Mouse (Mus musculus): ENCODE data around the gene Nova1.

Nova1 gene

DNA sequence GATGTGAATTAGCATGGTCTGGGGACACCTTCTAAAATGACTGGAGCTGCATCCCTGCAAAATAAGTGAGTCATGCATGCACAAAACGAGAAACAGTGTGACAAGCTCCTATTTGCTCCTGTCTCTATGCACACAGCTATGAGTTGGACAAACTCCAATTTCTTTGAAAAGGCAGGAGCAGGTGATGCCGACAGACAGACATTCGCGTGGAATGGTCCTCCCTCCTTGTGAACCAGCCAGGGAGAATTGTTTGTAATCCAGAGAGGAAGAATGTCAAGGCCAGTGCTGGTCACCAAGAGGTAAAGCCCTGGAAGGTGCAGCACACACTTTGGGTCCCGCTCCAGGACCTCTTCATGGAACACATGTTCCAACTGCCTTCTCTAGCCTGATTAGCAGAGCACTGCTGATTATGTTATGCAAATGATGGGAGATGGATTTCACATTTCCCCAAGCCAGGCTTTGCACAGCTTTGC, 172.6 kb downstream of the Nova1 start:
- no peak for DNase-seq

DNA sequence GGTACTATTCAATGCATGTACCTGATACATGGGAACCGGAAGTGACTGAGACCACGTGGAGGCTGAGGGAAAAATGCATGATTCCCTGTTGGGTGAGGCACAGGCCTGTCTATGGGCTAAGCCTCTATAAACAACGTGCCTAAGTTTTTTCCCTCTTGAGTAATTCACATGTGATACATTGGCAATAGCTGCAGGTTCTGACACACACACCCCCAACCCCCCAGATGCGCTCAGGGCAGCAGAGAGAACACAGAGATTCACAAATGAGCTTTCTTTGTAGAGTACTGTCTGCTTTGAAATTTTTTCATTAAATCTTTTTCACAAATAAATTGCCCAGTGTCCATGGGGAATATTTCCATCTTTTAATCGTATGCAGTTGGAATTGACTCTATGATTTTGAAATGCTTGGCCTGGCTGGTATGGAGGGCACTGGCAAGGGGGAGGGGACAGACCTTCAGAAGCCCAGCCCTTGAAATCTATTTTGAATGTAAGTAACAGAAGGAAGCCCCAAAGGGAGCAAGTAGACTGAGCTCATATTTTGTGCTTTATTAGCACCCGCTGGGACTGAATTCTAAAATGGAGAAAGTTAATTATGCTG, 173.3 kb downstream of the Nova1 start:
- no peak for DNase-seq
